Mouse (Mus musculus) ES-Bruce4 (cell line): ENCODE results near the gene Prrc2b. TPM values are rescaled to one million over a fixed set of nuclear protein-coding genes. Genes with fewer than 3 reads are reported as not detected.

Experiments
- H3K27ac ChIP-seq: 2 replicates; pipeline ENCODE4 v1.5.1; 2012; ENCODE audit warnings: low read length, inconsistent platforms; ENCODE audit not compliant: insufficient read depth
- H3K27me3 ChIP-seq: 2 replicates; pipeline ENCODE4 v1.6.1; 2012; ENCODE audit warnings: mild to moderate bottlenecking, low read length, inconsistent platforms; ENCODE audit not compliant: control insufficient read depth, poor library complexity, insufficient read depth, severe bottlenecking
- H3K36me3 ChIP-seq: 2 replicates; pipeline ENCODE4 v1.6.1; 2012; ENCODE audit warnings: inconsistent platforms, mild to moderate bottlenecking, low read length, moderate library complexity; ENCODE audit not compliant: control insufficient read depth, poor library complexity, insufficient read depth, severe bottlenecking
- H3K4me1 ChIP-seq: one replicate; pipeline ENCODE4 v1.8.1; 2011; ENCODE audit warnings: low read length; ENCODE audit not compliant: control insufficient read depth, insufficient read depth
- H3K4me3 ChIP-seq: 2 replicates; pipeline ENCODE4 v1.5.1; 2011; ENCODE audit warnings: low read depth, mild to moderate bottlenecking, low read length
- H3K9ac ChIP-seq: 2 replicates; pipeline ENCODE4 v1.6.1; 2012; ENCODE audit warnings: low read depth, mild to moderate bottlenecking, inconsistent platforms; ENCODE audit not compliant: poor library complexity, severe bottlenecking
- H3K9me3 ChIP-seq: replicated peaks from 2 replicates; pipeline ENCODE4 v1.6.1; 2012; ENCODE audit warnings: mild to moderate bottlenecking, low read length, inconsistent platforms; ENCODE audit not compliant: control insufficient read depth, poor library complexity, insufficient read depth, severe bottlenecking
- CTCF ChIP-seq: IDR thresholded peaks from one replicate; pipeline ENCODE4 v1.8.1; 2011; ENCODE audit warnings: low read depth, low read length
- EP300 ChIP-seq: IDR thresholded peaks from 2 replicates; pipeline ENCODE4 v1.6.1; 2011; ENCODE audit warnings: low read depth, low read length; ENCODE audit not compliant: insufficient read depth
- POLR2A ChIP-seq: IDR thresholded peaks from one replicate; pipeline ENCODE4 v1.8.1; 2011; ENCODE audit warnings: low read length; ENCODE audit not compliant: insufficient read depth
- polyA plus RNA-seq: library from polyadenylated mRNA; stranded (reverse); fragments of >200 nt; gene quantifications from 2 replicates; pipeline ENCODE4 v1.2.4, GENCODE M21; 2011; ENCODE audit warnings: low read depth; ENCODE audit not compliant: missing spikeins, insufficient read depth, insufficient read length

The Prrc2b gene
- polyA plus RNA-seq, 1 experiment = 106 TPM

- Histone ChIP-seq H3K27me3 (no peaks in the 10 kb centered on the region), H3K4me3 (peak overlapping the region; percentile 12; the same call in 1 of the 2 replicates), H3K4me1 (peaks cover 12% of the 10 kb centered on the region), H3K9ac (0 out of 2 replicates have a peak overlapping the region, but pooled peaks have one; percentile 4), H3K9me3 (no peaks in the 10 kb centered on the region), H3K27ac (peak overlapping the region; percentile 46), H3K36me3 (no peaks in the 10 kb centered on the region)
- TF ChIP-seq EP300 (no peak), CTCF (no peak), POLR2A (no peak)
Measured at GRCm38 (mm10) chr2:32171658-32172433, 21.0 kb downstream of the Prrc2b start.

GRCm38 (mm10) chr2:32174170-32174741 is 23.4 kb downstream of the Prrc2b start:
- Histone ChIP-seq H3K27me3 (no peaks in the 10 kb centered on the region), H3K36me3 (no peaks in the 10 kb centered on the region), H3K27ac (peak overlapping the region; percentile 98), H3K4me1 (peaks cover 16% of the 10 kb centered on the region), H3K4me3 (peak overlapping the region; percentile 8; the same call in 1 of the 2 replicates), H3K9ac (peak overlapping the region; percentile 9; the same call in 1 of the 2 replicates), H3K9me3 (no peaks in the 10 kb centered on the region)
- TF ChIP-seq CTCF (no peak), POLR2A (no peak), EP300 (peak; percentile 98)

DNA sequence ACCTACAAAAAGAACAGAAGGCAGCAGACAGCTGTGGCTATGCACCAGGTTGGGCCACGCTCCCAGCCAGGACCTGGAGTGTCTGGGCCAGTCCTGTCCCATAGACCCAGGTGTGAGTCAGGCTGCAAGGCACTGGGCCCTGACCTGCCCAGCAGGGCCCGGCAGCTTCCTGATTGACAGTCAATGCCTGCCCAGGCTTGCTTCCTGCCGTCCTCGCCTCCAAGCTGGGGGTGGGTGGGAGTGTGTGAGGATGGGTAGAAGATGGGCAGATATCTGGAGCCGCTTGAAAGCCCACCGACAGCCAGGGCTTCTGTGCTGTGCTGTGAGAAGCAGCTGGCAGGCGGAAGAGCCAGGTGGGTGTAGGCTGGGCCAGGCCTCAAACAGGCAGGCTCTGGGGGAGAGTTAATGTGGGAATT is 24.2 kb downstream of the Prrc2b start:
- H3K9ac ChIP-seq = peak overlapping the region; percentile 48
- peaks cover 15% of the 10 kb centered on the region for H3K4me1 ChIP-seq
- no peaks in the 10 kb centered on the region for H3K36me3 ChIP-seq
- TF ChIP-seq CTCF (no peak), POLR2A (no peak), EP300 (no peak; the same call in 1 of the 2 replicates)
- H3K4me3 ChIP-seq = peak overlapping the region; percentile 10
- H3K27me3 ChIP-seq = no peaks in the 10 kb centered on the region
- H3K27ac ChIP-seq = peak overlapping the region; percentile 87
- H3K9me3 ChIP-seq = no peaks in the 10 kb centered on the region

- Histone ChIP-seq H3K9me3 (no peaks in the 10 kb centered on the region), H3K9ac (peak overlapping the region; percentile 48), H3K4me1 (peaks cover 14% of the 10 kb centered on the region), H3K27me3 (no peaks in the 10 kb centered on the region), H3K4me3 (no peak overlapping the region; the same call in 1 of the 2 replicates), H3K36me3 (no peaks in the 10 kb centered on the region), H3K27ac (peak overlapping the region; percentile 87)
- TF ChIP-seq CTCF (no peak), POLR2A (no peak), EP300 (peak; percentile 95)
Measured at GRCm38 (mm10) chr2:32175508-32175907, 24.6 kb downstream of the Prrc2b start.

DNA sequence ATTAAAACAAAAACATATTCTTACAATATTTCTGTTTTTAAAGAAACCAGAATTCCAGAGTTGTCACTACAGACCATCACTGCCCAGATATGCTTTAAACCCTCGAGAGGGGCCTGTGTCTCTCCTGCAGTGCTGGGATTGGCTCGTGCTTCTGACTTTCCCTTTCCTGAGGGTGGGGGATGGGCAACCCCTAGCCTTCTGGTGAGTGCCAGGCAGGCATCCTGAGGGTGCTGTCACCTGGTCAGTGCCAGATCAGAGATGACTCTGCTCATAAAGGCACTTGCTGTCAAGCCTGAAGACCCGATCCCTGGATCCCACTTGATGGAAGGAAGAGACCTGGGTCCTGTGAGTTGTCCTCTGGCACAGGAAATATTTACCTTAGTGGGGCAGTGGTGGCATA is 26.0 kb downstream of the Prrc2b start:
- Histone ChIP-seq H3K9ac (peak overlapping the region; percentile 33), H3K27ac (peak overlapping the region; percentile 87; the same call in 1 of the 2 replicates), H3K4me3 (no peak overlapping the region), H3K36me3 (no peaks in the 10 kb centered on the region), H3K4me1 (peaks cover 21% of the 10 kb centered on the region), H3K27me3 (no peaks in the 10 kb centered on the region), H3K9me3 (no peaks in the 10 kb centered on the region)
- no peak for TF ChIP-seq CTCF
- TF ChIP-seq POLR2A = no peak
- 0 out of 2 replicates have a peak, but pooled peaks have one; percentile 10 for TF ChIP-seq EP300
